Mouse (Mus musculus) forebrain, embryonic 10.5 days (tissue): ENCODE results near the gene Crocc2. TPM values are rescaled to one million over a fixed set of nuclear protein-coding genes. Genes with fewer than 3 reads are reported as not detected.
"Not testable (repeated sequence)": the region's sequence is repeated elsewhere in the genome, so short reads cannot be mapped to it uniquely, and the experiment has no call there.

Source experiments
- DNase-seq: peaks from one replicate; pipeline ENCODE4 v3.0.0-alpha.2; 2017; ENCODE audit warnings: low spot score; ENCODE audit errors: extremely low spot score
- H3K27ac ChIP-seq: fragments of 300-500 bp; sonication (generic); 2 replicates; pipeline ENCODE4 v1.5.1; 2016; ENCODE audit warnings: mild to moderate bottlenecking
- H3K27me3 ChIP-seq: fragments of 300-500 bp; sonication (generic); 2 replicates; pipeline ENCODE4 v1.6.1; 2016; ENCODE audit warnings: mild to moderate bottlenecking; ENCODE audit not compliant: poor library complexity, severe bottlenecking
- H3K36me3 ChIP-seq: fragments of 300-500 bp; sonication (generic); replicated peaks from 2 replicates; pipeline ENCODE4 v1.6.1; 2016; ENCODE audit warnings: mild to moderate bottlenecking, moderate library complexity
- H3K4me1 ChIP-seq: fragments of 300-500 bp; sonication (generic); 2 replicates; pipeline ENCODE4 v1.6.1; 2016
- H3K4me3 ChIP-seq: fragments of 300-500 bp; sonication (generic); 2 replicates; pipeline ENCODE4 v1.5.1; 2016; ENCODE audit warnings: mild to moderate bottlenecking, moderate library complexity
- H3K9me3 ChIP-seq: fragments of 300-500 bp; sonication (generic); 2 replicates; pipeline ENCODE4 v1.6.1; 2016; ENCODE audit warnings: mild to moderate bottlenecking, moderate library complexity
- WGBS: fragments of 180-500 bp; shearing (Covaris S2); methylation state at CpG from one replicate; pipeline ENCODE4 v1.1.7; 2016; 5-methylcytosine and 5-hydroxymethylcytosine counted together
- polyA plus RNA-seq: library from polyadenylated mRNA; unstranded; fragments of >200 nt; fragmentation: Nextera tagmentation; extraction: Ambion mirVana; gene quantifications from 2 replicates; pipeline ENCODE4 v1.2.1, GENCODE M21; 2016

Crocc2 gene
- polyA plus RNA-seq, 1 experiment from 2014 or later = 0.05 TPM

DNA sequence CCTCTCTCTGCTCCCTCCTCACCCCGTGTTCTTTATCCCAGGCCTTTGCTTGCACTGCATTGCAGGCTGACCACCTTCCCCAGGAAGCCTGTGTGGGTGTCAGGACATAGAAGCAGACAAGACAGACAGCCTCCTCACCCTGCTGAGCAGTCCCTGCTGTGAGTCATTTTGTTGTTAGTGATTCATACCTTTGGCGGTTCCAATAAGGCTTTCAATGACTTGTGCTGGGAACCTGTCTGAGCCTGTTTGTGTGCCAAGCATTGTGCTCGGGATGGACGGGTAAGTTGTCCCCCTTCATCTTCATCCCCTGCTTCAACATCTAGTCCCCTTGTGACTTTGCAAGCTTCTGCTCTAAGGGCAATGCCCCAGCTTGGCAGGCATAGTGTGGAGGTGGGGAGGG lies 5.1 kb downstream of the Crocc2 start:
- H3K27ac ChIP-seq = no peak overlapping the region
- DNase-seq = no peak
- no peak overlapping the region for H3K4me3 ChIP-seq
- 69% methylated on average over 4 of the region's 4 CpGs for WGBS
- H3K9me3 ChIP-seq = no peaks in the 10 kb centered on the region
- no peaks in the 10 kb centered on the region for H3K36me3 ChIP-seq
- peaks cover 47% of the 10 kb centered on the region for H3K27me3 ChIP-seq
- peaks cover 34% of the 10 kb centered on the region for H3K4me1 ChIP-seq

DNA sequence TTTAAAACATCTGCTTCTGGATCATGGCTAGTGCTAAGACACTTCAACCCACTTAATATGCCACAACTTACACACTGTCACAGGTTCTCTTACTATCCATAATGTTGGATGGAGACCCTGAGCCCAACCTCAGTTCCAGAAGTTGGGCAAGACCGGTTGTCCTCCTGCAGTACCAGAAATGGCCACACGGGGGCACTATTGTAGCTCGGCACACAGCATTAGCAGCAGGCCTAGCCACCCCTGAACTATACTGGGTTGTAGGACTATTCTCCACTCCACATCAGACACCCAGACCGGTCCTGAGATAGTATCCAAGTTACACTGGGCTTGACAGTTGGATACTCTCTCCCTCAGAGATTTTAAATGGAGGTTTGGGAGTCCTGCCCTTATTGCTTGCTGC lies 5.9 kb downstream of the Crocc2 start:
- peak; percentile 93 for DNase-seq
- Histone ChIP-seq H3K9me3 (no peaks in the 10 kb centered on the region), H3K4me1 (peaks cover 32% of the 10 kb centered on the region), H3K27ac (no peak overlapping the region), H3K4me3 (no peak overlapping the region), H3K36me3 (no peaks in the 10 kb centered on the region), H3K27me3 (peaks cover 50% of the 10 kb centered on the region)
- WGBS = 2% methylated on average over 4 of the region's 4 CpGs

GRCm38 (mm10) chr1:93175849-93176248 lies 7.3 kb downstream of the Crocc2 start:
- Histone ChIP-seq H3K4me3 (peak overlapping the region; percentile 61), H3K27me3 (peaks cover 50% of the 10 kb centered on the region), H3K36me3 (no peaks in the 10 kb centered on the region), H3K9me3 (no peaks in the 10 kb centered on the region), H3K4me1 (peaks cover 32% of the 10 kb centered on the region), H3K27ac (peak overlapping the region; percentile 88)
- DNase-seq = peak; percentile 20
- WGBS = 22% methylated on average over 6 of the region's 6 CpGs

- H3K4me1 ChIP-seq = peaks cover 32% of the 10 kb centered on the region
- peak overlapping the region; percentile 88 for H3K27ac ChIP-seq
- H3K4me3 ChIP-seq = peak overlapping the region; percentile 61
- H3K36me3 ChIP-seq = no peaks in the 10 kb centered on the region
- WGBS = 2% methylated on average over 44 of the region's 44 CpGs
- H3K9me3 ChIP-seq = no peaks in the 10 kb centered on the region
- peak; percentile 67 for DNase-seq
- H3K27me3 ChIP-seq = peaks cover 50% of the 10 kb centered on the region
These were observed 8.2 kb downstream of the Crocc2 start for GRCm38 (mm10) chr1:93176525-93177332.

- DNase-seq = no peak
- Histone ChIP-seq H3K27ac (no peak overlapping the region), H3K27me3 (peaks cover 17% of the 10 kb centered on the region), H3K9me3 (no peaks in the 10 kb centered on the region), H3K4me1 (peaks cover 4% of the 10 kb centered on the region), H3K4me3 (no peak overlapping the region), H3K36me3 (no peaks in the 10 kb centered on the region)
- WGBS = 91% methylated on average over 7 of the region's 7 CpGs
These were observed 13.8 kb downstream of the Crocc2 start for GRCm38 (mm10) chr1:93182281-93182680.

- H3K27me3 ChIP-seq = peaks cover 16% of the 10 kb centered on the region
- no peak for DNase-seq
- no peak overlapping the region for H3K4me3 ChIP-seq
- no peak overlapping the region for H3K27ac ChIP-seq
- no peaks in the 10 kb centered on the region for H3K36me3 ChIP-seq
- H3K4me1 ChIP-seq = no peaks in the 10 kb centered on the region
- WGBS = 81% methylated on average over 14 of the region's 14 CpGs
- no peaks in the 10 kb centered on the region for H3K9me3 ChIP-seq
These were observed 15.7 kb downstream of the Crocc2 start for GRCm38 (mm10) chr1:93184071-93184828.

DNA sequence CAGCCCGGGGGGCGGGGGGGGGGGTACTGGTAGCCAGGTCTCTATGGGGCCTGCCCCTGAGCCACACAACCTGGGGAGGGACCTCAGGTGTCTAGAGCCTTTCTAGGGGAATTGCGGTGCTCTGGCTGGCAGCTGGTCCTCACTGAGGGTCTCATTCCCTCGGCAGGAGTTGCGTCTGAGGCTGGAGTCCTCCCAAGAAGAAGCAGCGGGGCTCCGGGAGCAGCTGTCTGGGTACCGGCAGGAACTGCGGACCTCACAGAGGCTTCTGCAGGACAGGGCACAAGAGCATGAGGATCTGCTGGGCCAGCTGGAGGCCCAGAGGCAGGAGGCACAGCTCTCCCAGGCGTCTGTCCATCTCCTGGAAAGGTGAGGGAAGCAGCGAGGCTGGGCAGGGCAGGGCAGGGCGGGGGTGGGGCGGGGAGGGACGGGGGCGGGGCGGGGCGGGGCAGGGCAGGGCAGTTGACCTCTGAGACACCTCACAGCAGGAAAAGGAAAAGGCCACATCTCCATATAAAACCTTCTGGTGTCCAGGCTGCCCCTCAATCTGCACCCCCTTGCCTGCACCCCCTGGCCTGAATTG lies 22.3 kb downstream of the Crocc2 start:
- peaks cover 42% of the 10 kb centered on the region for H3K27me3 ChIP-seq
- no peaks in the 10 kb centered on the region for H3K9me3 ChIP-seq
- H3K36me3 ChIP-seq = no peaks in the 10 kb centered on the region
- H3K4me1 ChIP-seq = peaks cover 11% of the 10 kb centered on the region
- no peak overlapping the region for H3K27ac ChIP-seq
- DNase-seq = no peak
- WGBS = 6% methylated on average over 10 of the region's 17 CpGs
- peak overlapping the region; percentile 31 for H3K4me3 ChIP-seq

DNA sequence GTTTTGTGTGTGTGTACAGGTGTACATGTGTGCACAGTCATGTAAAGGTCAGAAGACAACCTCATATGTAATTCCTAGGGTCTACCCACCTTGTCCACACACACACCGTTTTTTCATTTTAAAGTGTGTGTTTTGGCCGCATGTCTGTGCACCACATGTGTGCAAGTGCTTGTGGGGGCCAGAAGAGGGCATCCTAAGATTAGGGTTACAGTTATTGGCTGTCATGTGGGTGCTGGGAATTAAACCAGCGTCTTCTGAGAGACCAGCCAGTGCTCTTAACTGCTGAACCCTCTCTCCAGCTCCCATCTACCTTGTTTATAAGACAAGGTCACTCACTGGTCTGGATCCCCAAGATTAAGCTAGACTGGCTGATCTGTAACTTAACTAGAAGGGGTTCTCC lies 26.4 kb downstream of the Crocc2 start:
- no peak for DNase-seq
- no peaks in the 10 kb centered on the region for H3K36me3 ChIP-seq
- 92% methylated on average over 3 of the region's 3 CpGs for WGBS
- no peak overlapping the region for H3K27ac ChIP-seq
- peaks cover 11% of the 10 kb centered on the region; the same call in 1 of the 2 replicates for H3K9me3 ChIP-seq
- H3K4me1 ChIP-seq = peaks cover 11% of the 10 kb centered on the region
- no peak overlapping the region for H3K4me3 ChIP-seq
- H3K27me3 ChIP-seq = peaks cover 18% of the 10 kb centered on the region

DNA sequence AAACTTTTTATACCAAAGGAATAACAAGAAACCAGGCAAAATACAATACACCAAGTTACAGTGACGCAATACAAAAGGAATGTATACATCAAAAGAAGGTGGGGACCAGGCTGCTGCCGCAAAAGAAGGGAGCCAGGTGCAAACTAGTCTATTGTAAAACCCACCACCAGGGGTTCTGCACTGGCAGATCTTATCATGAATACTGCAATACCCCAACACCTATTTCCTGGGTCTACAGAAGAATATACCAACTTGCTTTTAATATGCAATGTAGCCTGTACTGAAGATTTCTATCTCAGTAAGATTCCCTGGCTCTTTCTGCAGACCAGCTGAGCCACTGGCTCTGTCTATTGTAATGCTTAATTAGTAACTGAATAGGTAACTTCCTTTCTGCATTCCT lies 28.9 kb downstream of the Crocc2 start:
- not testable (repeated sequence) for H3K27me3 ChIP-seq, H3K36me3 ChIP-seq, H3K4me1 ChIP-seq, H3K4me3 ChIP-seq, DNase-seq, H3K27ac ChIP-seq
- WGBS = 79% methylated on average over 2 of the region's 2 CpGs
- peaks cover 11% of the 10 kb centered on the region; the same call in 1 of the 2 replicates for H3K9me3 ChIP-seq

GRCm38 (mm10) chr1:93197916-93198315 lies 29.4 kb downstream of the Crocc2 start:
- no peak overlapping the region for H3K27ac ChIP-seq
- no peaks in the 10 kb centered on the region for H3K4me1 ChIP-seq
- no peak for DNase-seq
- no peaks in the 10 kb centered on the region for H3K27me3 ChIP-seq
- WGBS = 84% methylated on average over 3 of the region's 3 CpGs
- H3K36me3 ChIP-seq = no peaks in the 10 kb centered on the region
- H3K4me3 ChIP-seq = no peak overlapping the region
- peaks cover 11% of the 10 kb centered on the region; the same call in 1 of the 2 replicates for H3K9me3 ChIP-seq

GRCm38 (mm10) chr1:93206277-93206970 lies 37.9 kb downstream of the Crocc2 start:
- H3K27ac ChIP-seq = peak overlapping the region; percentile 6; the same call in 1 of the 2 replicates
- no peak for DNase-seq
- 63% methylated on average over 12 of the region's 12 CpGs for WGBS
- no peaks in the 10 kb centered on the region for H3K36me3 ChIP-seq
- no peaks in the 10 kb centered on the region for H3K9me3 ChIP-seq
- 0 out of 2 replicates have a peak, but pooled peaks cover 4% of the 10 kb centered on the region for H3K27me3 ChIP-seq
- H3K4me1 ChIP-seq = peaks cover 31% of the 10 kb centered on the region
- no peak overlapping the region for H3K4me3 ChIP-seq

- no peaks in the 10 kb centered on the region for H3K9me3 ChIP-seq
- no peak for DNase-seq
- no peak overlapping the region for H3K27ac ChIP-seq
- peaks cover 39% of the 10 kb centered on the region for H3K4me1 ChIP-seq
- 90% methylated on average over 4 of the region's 4 CpGs for WGBS
- no peaks in the 10 kb centered on the region for H3K36me3 ChIP-seq
- H3K27me3 ChIP-seq = 0 out of 2 replicates have a peak, but pooled peaks cover 5% of the 10 kb centered on the region
- H3K4me3 ChIP-seq = no peak overlapping the region
These were observed 39.1 kb downstream of the Crocc2 start for GRCm38 (mm10) chr1:93207536-93208064.
